Mouse (Mus musculus): Measurements from ENCODE around the gene Herpud1. TPM values are rescaled to one million over a fixed set of nuclear protein-coding genes. Genes with fewer than 3 reads are reported as not detected.
A peak's percentile ranks its signal among the peaks of the same experiment; 100 is the strongest.
"Not testable (repeated sequence)": the region's sequence is repeated elsewhere in the genome, so short reads cannot be mapped to it uniquely, and the experiment has no call there.

The Herpud1 gene
- total RNA-seq, 1 experiment from 2014 or later = 114 TPM

- DNase-seq = no peak
Observed at GRCm38 (mm10) chr8:94375551-94375991, 10.7 kb upstream of the Herpud1 start.

DNA sequence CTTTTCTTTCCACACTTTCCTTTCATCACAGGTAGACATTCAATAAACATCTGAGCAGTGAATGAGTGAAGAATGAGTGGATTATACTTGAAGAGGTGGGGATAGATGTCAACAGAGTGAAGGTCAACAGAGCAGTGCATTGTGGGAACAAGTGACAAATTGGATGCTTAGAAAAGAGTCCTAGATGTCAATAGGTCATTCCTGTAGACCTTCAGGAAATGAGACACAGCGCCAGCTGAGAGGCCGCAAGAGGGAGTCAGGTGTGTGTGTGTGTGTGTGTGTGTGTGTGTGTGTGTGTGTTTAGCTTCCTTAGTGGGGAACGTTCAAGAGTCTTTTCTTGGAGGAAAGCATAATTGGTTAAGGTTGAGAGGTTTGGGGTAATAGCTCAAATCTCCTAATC is 10.1 kb upstream of the Herpud1 start:
- no peak for DNase-seq

DNA sequence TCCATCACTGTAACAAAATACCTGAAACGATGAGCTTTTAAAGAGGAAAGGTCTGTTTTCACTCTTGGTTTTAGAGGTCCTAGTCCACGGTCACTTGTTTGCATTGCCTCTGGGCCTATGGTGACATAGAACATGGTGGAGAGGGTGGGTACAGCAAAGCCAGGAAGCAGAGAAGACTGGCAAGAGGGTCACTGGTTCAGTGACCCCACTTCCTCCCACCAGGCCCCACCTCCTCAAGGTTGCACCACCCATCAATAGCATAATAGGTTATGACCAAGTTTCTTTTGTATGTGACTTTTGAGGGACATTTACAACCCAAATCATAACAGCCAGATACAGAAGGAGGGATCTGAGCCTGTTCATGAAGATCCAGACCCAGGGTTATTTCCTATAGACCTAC is 9.7 kb upstream of the Herpud1 start:
- no peak for DNase-seq

GRCm38 (mm10) chr8:94377031-94377430 is 9.2 kb upstream of the Herpud1 start:
- DNase-seq = no peak

- peak; percentile 66 for DNase-seq
Observed at GRCm38 (mm10) chr8:94377714-94378205, 8.5 kb upstream of the Herpud1 start.

GRCm38 (mm10) chr8:94378763-94379415 is 7.3 kb upstream of the Herpud1 start:
- no peak for DNase-seq

DNA sequence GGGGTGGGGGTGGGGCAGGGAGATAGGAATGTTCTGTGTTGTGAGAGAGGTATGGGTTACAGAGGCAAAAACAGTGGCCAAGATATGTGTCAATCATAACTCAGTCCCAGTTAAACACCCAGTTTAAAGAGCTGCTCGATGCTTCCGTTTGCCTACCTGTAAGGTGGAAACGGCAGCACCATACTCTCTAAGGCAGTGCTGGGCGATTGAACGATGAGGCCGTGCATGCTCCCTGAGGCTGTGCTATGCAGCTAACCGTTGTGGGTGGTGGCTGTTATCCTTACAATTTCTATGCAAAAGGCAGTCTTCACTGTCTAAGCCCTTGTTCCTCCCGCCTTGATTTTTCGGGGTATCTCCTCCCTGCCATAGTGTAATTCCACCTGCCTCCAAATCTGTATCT is 6.6 kb upstream of the Herpud1 start:
- DNase-seq = no peak

- DNase-seq = no peak
Observed at GRCm38 (mm10) chr8:94384166-94384565, 2.1 kb upstream of the Herpud1 start.

GRCm38 (mm10) chr8:94385506-94386213 is 578 bp upstream of the Herpud1 start:
- no peak for DNase-seq

GRCm38 (mm10) chr8:94387027-94387684 is 918 bp downstream of the Herpud1 start:
- peak; percentile 89 for DNase-seq

GRCm38 (mm10) chr8:94387785-94388184 is 1.5 kb downstream of the Herpud1 start:
- DNase-seq = no peak

DNA sequence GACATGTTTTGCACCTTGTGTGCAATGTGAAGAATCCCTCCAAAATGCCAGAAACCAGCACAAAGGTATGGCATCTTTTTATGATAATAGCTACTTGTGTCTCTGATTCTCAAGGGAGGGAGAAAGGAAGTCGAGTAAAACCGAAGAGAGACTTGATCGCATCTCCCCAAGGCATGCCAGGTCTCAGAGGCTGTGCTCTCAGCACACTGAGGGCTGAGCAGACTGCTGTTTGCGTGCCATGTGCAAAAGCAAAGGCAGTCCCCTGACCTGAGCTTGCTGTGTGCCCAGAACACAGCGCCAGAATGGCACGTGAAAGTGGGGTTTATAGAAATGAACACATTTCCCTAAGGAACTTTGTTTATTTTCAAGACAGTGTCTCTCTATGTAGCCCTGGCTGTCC is 3.3 kb downstream of the Herpud1 start:
- DNase-seq = no peak

DNA sequence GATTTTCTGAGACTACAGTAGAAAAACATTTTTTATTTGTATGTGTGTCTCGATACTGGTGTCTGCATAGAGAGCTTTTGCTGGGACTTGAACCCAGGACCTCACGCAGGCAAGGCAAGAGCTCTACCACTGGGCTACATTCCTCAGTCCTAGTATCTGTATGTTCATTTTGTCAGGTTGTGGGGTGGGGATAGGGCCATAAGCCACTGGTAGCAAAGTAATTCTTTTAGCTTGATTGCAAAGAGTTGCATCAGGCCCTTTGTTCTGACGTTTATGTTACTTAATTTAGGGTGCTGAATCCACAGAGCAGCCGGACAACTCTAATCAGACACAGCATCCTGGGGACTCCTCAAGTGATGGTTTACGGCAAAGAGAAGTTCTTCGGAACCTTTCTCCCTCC is 4.2 kb downstream of the Herpud1 start:
- peak; percentile 1 for DNase-seq

DNA sequence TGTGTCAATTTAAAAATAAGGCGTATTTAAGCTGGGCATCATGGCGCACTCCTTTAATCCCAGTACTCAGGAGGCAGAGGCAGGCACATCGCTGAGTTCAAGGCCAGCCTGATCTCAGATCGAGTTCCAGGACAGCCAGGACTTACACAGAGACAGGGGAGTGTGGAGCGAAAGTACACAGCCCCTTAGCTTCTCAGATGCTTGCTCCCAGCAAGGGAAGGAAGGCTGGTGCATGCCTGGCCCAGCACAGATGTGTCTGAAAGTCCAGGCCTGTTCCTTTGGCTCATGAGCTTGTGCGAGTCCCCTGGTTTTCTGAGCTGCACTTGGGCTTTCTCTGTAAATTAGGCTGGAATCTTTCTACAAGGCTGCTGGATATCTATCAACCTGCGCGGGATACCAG is 4.7 kb downstream of the Herpud1 start:
- peak; percentile 1 for DNase-seq

DNA sequence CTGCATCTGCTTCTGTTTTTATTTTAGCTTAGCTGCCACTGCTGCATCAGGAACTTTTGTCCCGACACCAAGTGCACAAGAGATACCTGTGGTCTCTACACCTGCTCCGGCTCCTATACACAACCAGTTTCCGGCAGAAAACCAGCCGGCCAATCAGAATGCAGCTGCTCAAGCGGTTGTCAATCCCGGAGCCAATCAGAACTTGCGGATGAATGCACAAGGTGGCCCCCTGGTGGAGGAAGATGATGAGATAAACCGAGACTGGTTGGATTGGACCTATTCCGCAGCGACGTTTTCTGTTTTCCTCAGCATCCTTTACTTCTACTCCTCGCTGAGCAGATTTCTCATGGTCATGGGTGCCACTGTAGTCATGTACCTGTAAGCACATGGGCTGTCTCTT is 5.9 kb downstream of the Herpud1 start:
- peak; percentile 76 for DNase-seq

GRCm38 (mm10) chr8:94392648-94393047 is 6.4 kb downstream of the Herpud1 start:
- DNase-seq = no peak

DNA sequence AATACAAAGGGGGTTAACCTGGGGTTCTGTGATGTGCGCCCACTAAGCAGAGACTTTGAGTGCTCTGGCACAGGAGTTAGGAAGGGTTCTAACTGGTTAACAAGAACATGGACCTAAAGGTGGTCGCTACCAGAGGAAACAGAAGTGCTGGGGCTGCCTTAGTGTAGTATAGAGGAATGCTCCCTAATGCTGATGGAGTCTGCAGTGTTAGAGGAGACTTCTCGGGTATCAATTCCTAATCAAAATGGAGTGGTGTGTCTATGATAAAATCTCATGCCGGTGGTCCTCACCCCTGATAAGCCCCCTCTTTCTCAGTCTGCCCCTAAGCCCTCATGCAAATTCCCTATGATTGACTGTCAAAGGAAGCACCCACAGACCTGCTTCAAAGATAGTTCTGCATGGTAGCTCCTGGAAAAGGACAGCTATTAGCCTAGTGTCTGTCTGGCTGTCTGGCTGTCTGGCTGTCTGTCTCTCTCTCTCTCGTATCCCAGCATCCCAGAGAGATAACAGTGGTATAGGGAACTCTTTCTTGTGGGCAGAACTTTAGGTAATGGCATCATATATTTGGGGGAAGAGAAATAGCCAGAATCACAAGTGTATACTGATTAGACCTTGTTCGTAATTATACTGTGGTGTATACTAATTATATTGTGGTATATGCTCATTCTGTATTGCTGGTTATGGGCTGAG is 9.8 kb downstream of the Herpud1 start:
- DNase-seq = no peak

- DNase-seq = peak; percentile 82
Observed at GRCm38 (mm10) chr8:94396964-94397657, 10.9 kb downstream of the Herpud1 start.

DNA sequence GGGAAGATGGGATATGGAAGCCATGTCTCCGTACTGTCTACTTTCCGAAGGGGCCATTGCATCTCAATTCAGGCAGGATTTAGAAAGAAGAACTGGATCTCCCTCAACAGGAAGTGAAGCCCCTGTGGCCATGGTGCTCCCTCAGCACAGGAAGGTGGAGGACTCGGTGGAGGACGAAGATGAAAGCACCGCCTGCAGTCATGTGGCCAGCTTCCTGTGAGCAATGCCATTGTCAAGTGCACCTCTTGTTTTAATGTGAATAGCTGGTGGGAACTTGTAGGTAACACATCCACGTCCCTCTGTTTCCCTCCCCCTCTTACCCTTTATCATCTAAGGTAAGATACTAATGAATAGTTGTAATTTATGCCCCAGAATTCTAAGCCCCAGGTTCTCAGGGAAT is 12.3 kb downstream of the Herpud1 start:
- DNase-seq = no peak

GRCm38 (mm10) chr8:94399361-94399953 is 13.2 kb downstream of the Herpud1 start:
- no peak for DNase-seq

DNA sequence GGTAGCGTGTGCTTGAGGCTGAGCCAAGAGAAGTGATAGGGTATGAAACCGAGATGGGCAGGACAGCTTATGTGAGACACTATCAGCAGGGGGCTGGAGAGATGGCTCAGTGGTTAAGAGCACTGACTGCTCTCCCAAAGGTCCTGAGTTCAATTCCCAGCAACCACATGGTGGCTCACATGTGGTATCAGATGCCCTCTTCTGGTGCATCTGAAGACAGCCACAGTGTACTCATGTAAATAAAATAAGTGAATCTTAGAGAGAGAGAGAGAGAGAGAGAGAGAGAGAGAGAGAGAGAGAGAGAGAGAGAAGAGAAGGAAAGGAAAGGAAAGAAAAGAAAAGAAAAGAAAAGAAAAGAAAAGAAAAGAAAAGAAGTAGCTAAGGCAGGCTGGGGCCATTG is 13.7 kb downstream of the Herpud1 start:
- not testable (repeated sequence) for DNase-seq
